Mouse (Mus musculus) T-helper 17 cell (primary cell): ENCODE data around the gene Kctd3.

Experiments used
- in situ Hi-C, 2 experiments: fragments of 300-600 bp; cut with MboI, MseI; formaldehyde crosslinking; loops; 1 replicate in 1 of 2; 2 replicates in 1 of 2; pipeline ENCODE4 v1.15.1; 2025; ENCODE audit warnings: high pct_unique_total_duplicates in 2 of 2

The Kctd3 gene

DNA sequence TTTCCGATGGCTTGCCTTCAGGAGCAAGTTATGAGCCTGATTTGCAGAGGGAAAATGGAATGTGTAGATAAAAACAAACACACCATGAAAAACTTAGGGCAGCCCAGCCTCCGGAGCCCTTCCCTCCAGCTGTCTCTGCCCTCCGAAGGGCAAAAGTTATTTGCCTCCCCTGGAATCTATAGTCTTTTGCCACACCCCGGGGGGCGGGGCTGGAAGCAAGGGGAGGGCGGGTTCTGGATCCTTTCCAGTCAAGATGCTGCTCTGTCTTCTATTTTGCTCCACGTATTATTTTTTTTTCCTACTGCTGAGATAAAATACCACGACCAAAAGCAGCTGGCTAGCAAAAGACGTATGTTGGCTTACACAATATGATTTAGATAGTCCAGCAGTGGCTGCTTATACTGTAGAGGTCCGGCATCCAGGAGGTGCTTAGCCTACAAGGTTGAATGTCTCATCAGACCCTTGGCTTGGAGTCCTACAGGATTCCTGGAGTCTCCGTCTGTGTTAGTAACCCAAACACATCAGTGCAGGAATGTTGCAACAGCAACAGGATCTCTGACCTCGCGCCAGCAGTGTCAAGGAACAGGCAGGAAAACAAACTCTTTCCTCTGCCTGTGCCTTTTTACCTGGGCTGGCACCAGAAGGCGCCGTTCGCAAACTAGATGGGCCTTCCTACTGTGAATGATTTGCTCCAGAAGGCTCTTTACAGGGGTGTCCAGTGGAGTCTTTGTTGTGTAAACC lies 5.4 kb upstream of the Kctd3 start:
- in situ Hi-C loops: no loop called here

- in situ Hi-C loops: no loop called here
Measured at GRCm38 (mm10) chr1:189010671-189011070, 3.0 kb upstream of the Kctd3 start.

- in situ Hi-C loops: no loop called here
Measured at GRCm38 (mm10) chr1:189007980-189008324, 311 bp upstream of the Kctd3 start.

GRCm38 (mm10) chr1:189006826-189007225 lies 815 bp downstream of the Kctd3 start:
- in situ Hi-C loops: no loop called here

DNA sequence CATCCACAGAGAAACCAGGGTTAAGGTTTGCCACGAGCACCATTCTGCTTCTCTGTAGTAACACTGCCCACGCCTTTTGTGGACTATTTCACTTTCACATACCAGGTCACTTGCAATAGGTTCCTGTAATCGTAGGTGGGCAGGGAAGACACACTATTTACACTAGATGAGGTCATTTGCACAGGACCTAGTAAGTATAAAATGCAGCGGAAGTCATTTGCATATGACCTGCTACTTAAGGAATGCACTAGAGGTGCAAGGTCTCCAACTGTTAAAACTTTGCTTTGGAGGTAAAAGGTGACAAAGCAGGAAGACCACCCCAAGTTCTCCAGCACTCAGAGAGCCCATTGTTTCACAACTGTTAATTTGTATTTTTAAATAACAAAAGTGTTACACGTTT lies 1.4 kb downstream of the Kctd3 start:
- in situ Hi-C loops: no loop called here

DNA sequence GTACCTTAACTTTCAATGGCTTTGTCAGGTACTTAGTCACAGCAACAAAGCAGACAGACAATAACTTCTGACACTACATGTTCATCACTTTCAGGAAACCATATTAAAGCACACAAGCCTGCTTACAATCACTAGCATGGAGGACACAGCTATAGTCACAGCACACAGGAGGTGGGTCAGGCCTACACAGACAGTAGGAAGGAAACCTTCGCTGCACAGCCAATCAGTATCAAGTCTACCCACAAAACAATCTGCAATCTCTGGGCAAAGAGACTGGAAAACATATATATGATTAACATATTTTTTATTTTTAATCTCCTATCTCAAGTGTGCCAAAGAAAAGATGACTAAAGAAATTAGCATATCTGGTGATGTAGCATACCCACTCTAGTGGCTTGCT lies 2.9 kb downstream of the Kctd3 start:
- in situ Hi-C loops: no loop called here

DNA sequence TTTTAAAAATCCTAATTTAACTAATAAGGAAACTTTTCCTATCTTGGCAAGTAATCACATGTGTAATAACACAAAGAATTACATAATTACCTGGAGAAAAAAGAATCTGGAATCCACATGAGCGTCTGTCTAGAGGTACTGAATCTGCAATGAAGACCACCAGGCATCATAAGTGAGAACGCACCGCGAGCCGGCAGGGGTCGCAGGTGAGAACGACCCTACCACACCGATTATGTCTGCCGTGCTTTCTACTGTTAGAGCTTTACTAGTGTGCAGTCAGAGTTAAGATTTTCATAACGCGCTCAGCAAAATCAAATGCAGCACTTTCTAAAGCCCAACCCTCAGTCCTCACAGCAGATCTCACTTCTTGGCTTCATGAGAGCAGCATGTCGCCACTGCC lies 5.8 kb downstream of the Kctd3 start:
- in situ Hi-C loops: no loop called here

GRCm38 (mm10) chr1:188999981-189000380 lies 7.7 kb downstream of the Kctd3 start:
- in situ Hi-C loops: no loop called here

DNA sequence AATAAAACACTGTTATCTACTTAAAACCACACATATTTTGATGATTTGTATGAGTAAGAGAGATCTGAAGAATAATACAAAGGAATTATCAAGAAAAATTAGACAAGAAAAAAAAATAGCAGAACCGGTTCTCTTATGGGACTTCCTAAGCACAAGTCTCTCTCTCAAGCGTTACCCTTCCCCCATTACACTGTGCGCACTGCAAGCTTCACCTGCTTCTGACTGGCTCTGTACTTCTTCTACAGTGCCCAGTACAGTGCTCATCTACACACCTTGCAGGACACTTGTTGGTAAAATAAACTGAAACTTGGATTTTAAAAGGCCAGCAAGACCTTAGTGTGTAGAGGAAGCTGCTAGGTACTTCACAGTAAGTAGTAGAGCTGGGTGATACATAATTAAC lies 9.7 kb downstream of the Kctd3 start:
- in situ Hi-C loops: no loop called here

DNA sequence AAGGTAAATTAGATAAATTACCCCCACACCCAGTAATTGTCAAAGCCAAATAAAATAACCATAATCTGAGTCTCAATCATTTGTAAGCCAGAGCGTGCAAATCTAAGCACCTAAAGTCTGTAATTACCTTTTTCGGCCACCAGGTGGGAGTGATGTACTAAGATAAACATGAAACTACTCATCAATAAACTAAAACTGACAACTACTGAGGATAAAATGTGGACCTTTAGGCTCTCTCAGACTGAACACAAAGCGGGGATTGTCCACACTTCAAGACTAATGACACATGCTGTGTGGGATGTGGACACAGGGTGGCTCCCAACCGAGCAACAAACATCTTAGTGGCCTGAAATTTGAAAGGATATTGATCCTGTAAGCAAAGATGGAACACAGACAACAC lies 14.4 kb downstream of the Kctd3 start:
- in situ Hi-C loops: no loop called here

DNA sequence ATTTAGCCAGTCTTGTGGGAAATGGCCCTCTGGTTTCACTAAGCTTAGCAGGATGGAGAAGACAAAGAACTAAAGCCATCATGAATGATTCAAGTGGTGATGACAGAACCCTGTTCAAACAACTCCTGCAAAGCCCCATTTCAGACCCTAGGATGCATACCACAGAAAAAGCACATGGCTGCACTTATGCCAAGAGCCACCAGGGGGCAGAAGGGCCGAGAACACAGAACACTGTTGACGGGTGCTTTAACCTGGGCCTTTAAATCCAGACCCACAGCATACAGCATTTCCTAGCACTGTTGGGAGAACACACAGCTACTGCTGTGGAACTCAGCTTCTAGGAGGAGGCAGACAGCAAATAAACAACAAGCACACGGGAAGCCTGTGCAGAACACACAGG lies 27.6 kb downstream of the Kctd3 start:
- in situ Hi-C loops: no loop called here

DNA sequence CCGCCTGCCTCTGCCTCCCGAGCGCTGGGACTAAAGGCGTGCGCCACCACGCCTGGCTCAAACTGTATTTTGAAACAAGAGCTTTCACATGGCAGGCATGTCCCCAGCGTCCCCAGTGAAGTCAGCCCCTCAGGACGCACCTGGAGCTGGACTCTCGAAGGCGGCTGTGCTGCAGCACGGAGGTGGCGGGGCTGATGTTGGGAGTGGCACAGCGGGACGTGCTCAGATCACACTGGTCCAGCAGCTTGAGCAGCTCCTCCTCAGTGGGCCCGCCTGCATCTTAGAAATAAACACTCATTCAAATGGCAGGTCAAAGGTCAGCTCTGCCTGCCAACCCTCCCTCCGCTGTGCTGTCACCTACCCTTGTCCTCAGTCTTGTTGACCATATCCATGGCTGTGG lies 33.7 kb downstream of the Kctd3 start:
- in situ Hi-C loops: no loop called here

DNA sequence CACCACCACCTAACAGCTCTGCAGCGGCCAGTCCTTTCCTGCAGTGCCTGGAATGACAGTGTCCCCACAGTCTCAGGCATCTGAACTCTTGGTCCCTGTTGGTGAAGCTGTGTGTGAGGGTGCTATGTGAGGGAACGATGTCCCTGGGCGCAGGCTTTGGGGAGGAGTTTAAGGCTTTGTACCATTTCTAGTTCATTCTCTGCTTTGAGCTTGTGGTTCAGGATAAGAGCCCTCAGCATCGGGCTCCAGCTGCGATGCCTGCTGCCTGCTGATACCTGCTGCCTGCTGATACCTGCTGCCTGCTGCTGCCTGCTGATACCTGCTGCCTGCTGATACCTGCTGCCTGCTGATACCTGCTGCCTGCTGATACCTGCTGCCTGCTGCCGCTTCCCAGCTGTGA lies 34.6 kb downstream of the Kctd3 start:
- in situ Hi-C loops: no loop called here

GRCm38 (mm10) chr1:188952501-188952900 lies 55.1 kb downstream of the Kctd3 start:
- in situ Hi-C loops: no loop called here

DNA sequence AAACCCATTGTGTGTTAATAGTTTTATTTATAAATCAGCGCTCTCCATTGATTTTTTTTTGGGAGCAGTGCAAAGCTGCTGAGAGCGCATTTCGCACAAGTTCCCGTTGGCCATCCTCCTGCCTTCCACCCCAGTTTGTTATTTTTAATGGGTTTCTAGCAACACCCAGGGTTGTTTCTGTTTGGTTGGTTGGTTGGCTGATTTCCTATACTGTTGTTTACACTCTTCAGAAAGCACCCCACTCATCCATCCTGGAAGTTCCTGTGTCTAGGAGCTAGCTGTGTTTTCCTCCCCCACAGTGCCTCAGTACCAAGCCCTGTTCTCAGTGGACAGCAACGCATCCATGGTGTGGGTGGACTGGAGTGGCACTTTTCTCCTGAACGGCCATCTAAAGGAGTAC lies 56.5 kb downstream of the Kctd3 start:
- in situ Hi-C loops: no loop called here

DNA sequence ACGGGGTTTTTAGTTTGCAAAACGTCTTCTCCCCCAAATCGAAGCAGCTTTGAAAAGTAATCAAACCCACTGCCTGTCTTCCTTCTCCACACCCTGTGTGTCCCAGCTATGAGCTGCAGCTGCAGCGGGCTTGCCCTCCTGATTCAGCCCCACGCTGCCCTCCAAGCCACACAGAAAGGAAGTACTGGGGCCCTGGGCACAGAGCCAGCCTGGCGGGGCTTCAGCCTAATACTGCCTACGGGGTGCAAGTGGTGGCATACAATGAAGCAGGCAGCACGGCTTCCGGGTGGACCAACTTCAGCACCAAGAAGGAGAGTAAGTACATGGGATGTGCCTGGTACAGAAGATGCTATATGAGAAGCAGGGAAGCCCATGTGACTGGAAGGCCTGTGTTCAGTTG lies 59.4 kb downstream of the Kctd3 start:
- in situ Hi-C loops: no loop called here

- in situ Hi-C loops: no loop called here
Measured at GRCm38 (mm10) chr1:188947794-188948193, 59.8 kb downstream of the Kctd3 start.

DNA sequence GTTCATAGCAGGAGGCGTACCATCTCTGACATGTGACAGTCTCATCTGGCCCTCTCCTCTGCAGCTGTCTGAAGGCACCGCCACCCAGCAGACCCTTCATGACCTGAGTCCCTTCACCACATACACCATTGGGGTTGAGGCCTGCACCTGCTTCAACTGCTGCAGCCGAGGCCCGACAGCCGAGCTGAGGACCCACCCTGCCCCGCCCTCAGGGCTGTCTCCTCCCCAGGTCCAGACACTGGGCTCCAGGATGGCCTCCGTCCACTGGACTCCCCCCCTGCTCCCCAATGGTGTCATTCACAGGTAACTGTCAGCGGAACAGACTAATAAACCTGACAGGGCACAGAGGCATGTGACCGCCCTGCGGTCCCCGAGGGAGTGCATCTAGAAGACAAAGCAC lies 60.8 kb downstream of the Kctd3 start:
- in situ Hi-C loops: no loop called here

GRCm38 (mm10) chr1:188945326-188945725 lies 62.3 kb downstream of the Kctd3 start:
- in situ Hi-C loops: no loop called here

- in situ Hi-C loops: no loop called here
Measured at GRCm38 (mm10) chr1:188937246-188937780, 70.3 kb downstream of the Kctd3 start.
